Mouse (Mus musculus) gastrocnemius, adult 8-10 months (tissue): ENCODE results near the gene Fpgs. TPM values are rescaled to one million over a fixed set of nuclear protein-coding genes. Genes with fewer than 3 reads are reported as not detected.
A peak's percentile ranks its signal among the peaks of the same experiment; 100 is the strongest.

Experiments
- DNase-seq, 2 experiments: peaks; one replicate each; pipeline ENCODE4 v3.0.0; 2022; ENCODE audit warnings: low spot score in 2 of 2
- total RNA-seq, 4 experiments: library from RNA; stranded (reverse); gene quantifications; 2 replicates each; pipeline ENCODE4 v1.2.4; 2022

The Fpgs gene
- total RNA-seq: 1 to 10 TPM; 4.2 to 5.8 (median 4.7) TPM

GRCm38 (mm10) chr2:32704021-32704421, at the start of gene Fpgs:
Fpgs (minus strand) TSS chr2:32704145.
- no peak for DNase-seq

- DNase-seq: no peak
These were observed 48.2 kb upstream of the Fpgs start for GRCm38 (mm10) chr2:32752181-32752580.

- DNase-seq: no peak
These were observed 47.7 kb upstream of the Fpgs start for GRCm38 (mm10) chr2:32751665-32752033.

- DNase-seq: no peak
These were observed 47.1 kb upstream of the Fpgs start for GRCm38 (mm10) chr2:32750887-32751664.

GRCm38 (mm10) chr2:32750199-32750598, 46.3 kb upstream of the Fpgs start:
- DNase-seq: no peak

GRCm38 (mm10) chr2:32749082-32749481, 45.1 kb upstream of the Fpgs start:
- no peak for DNase-seq

- DNase-seq: no peak
These were observed 40.5 kb upstream of the Fpgs start for GRCm38 (mm10) chr2:32744272-32744982.

- no peak for DNase-seq
These were observed 38.2 kb upstream of the Fpgs start for GRCm38 (mm10) chr2:32742173-32742531.

GRCm38 (mm10) chr2:32741273-32742172, 37.6 kb upstream of the Fpgs start:
- DNase-seq: no peak

GRCm38 (mm10) chr2:32740916-32741272, 36.9 kb upstream of the Fpgs start, which contains the start of gene 6330409D20Rik:
6330409D20Rik (minus strand) TSS chr2:32741016.
- DNase-seq: no peak

GRCm38 (mm10) chr2:32739311-32739710, 35.4 kb upstream of the Fpgs start:
- DNase-seq: no peak

- no peak for DNase-seq
These were observed 33.1 kb upstream of the Fpgs start for GRCm38 (mm10) chr2:32737008-32737407.

GRCm38 (mm10) chr2:32736306-32736829, 32.4 kb upstream of the Fpgs start:
- no peak for DNase-seq

- no peak for DNase-seq
These were observed 31.0 kb upstream of the Fpgs start for GRCm38 (mm10) chr2:32734933-32735332.

- DNase-seq: no peak
These were observed 30.5 kb upstream of the Fpgs start for GRCm38 (mm10) chr2:32734480-32734879.

- DNase-seq: no peak
These were observed 28.8 kb upstream of the Fpgs start for GRCm38 (mm10) chr2:32732695-32733094.

GRCm38 (mm10) chr2:32731911-32732310, 28.0 kb upstream of the Fpgs start:
- no peak for DNase-seq

- DNase-seq: no peak
These were observed 26.9 kb upstream of the Fpgs start for GRCm38 (mm10) chr2:32730854-32731253.

GRCm38 (mm10) chr2:32729547-32729946, 25.6 kb upstream of the Fpgs start:
- DNase-seq: no peak

GRCm38 (mm10) chr2:32728463-32728862, 24.5 kb upstream of the Fpgs start:
- DNase-seq: no peak

- peak; percentile 89 to 91 for DNase-seq
These were observed 23.5 kb upstream of the Fpgs start for GRCm38 (mm10) chr2:32727435-32727834.
